Mouse (Mus musculus): ENCODE measurements around the gene Zfp637.
"Not testable (repeated sequence)": the region's sequence is repeated elsewhere in the genome, so short reads cannot be mapped to it uniquely, and the experiment has no call there.

Gene Zfp637

GRCm38 (mm10) chr6:117863751-117864150 lies 22.8 kb downstream of the Zfp637 start:
- no peak for DNase-seq (ENCODE audit: low spot score)

GRCm38 (mm10) chr6:117868187-117868586 lies 27.2 kb downstream of the Zfp637 start:
- DNase-seq (ENCODE audit: low spot score), result no peak

DNA sequence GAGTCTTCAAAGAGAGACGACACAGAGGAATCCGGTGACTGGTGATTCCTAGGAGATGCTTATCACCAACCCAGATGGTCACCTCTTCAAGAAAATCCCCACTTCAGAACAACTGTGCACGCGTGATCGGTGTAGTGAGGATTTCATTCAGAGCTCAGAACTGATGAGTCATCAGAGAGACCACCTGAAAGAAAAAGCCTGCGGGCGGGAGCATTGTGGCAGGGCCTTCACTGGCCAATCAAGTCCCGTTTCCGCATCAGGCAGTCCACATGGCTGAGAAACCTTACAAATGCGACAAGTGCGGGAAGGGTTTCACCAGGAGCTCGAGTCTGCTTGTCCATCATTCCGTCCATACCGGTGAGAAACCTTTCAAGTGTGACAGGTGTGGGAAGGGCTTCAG lies 30.1 kb downstream of the Zfp637 start:
- no peak for DNase-seq (ENCODE audit: low spot score)

DNA sequence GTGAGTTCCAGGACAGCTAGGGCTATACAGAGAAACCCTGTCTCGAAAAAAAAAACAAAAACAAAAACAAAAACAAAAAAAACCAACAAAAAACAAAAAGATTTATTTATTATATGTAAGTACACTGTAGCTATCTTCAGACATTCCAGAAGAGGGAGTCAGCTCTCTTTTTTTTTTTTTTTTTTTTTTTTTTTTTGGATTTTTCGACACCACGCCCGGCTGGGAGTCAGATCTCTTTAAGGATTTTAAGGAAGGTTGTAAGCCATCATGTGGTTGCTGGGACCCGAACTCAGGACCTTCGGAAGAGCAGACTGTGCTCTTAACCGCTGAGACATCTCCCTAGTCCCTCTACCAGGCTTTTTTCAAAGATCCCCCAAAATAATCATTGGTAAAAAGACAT lies 32.5 kb downstream of the Zfp637 start:
- not testable (repeated sequence) for DNase-seq (ENCODE audit: low spot score)

DNA sequence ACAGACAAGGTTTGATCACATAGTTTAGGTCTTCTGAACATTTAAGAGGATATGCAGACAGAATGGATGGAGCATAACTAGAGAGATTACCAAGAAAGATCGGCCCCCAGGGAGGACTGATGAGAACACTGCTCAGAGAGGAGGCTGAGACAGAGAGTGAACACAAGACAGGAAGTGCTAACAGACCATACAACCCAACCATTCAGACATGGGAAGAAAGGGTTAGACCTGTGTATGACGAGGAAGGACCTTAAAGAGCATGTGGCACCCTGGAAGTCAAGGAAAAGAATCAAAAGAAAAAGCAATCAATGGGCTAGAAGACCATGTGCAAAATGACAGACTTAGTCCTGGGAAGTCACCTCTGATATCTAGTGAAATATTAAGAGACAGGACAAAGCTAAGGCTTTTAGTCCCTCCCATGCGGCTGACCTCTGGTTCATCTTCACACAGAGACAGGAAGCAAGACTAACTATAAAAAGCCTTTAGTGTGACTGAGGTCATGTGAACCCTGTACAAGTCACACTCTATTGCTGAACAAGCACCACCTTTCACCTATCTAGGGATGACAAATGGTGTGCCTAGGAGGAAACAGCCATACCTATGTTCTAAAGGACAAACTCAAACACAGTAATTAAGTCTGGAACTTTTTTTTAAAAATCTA lies 33.8 kb downstream of the Zfp637 start:
- no peak for DNase-seq (ENCODE audit: low spot score)

- no peak for DNase-seq (ENCODE audit: low spot score)
These were observed 37.9 kb downstream of the Zfp637 start for GRCm38 (mm10) chr6:117878700-117879407.

- peak; percentile 100 for DNase-seq (ENCODE audit: low spot score)
These were observed 38.6 kb downstream of the Zfp637 start for GRCm38 (mm10) chr6:117879408-117880115.

DNA sequence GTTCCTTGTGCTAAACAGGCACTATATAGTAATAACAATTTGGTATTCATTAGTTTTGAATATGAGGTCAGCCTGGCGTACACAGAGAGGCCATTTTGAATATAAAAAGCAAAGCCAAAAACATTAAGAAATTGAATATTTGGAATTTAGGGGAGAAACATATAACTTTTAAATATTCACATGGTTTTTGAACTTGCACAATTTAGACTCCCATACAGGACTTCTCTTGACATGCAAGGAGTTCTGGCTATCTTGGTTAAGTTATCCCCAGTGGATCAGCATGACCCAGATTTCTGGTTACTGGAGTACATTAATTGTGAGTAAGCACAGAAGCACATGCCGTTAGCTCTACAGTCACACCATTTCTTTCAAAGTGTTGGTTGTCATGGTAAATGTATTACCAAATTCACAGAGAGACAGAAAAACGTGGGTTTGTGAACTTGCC lies 39.4 kb downstream of the Zfp637 start:
- no peak for DNase-seq (ENCODE audit: low spot score)

DNA sequence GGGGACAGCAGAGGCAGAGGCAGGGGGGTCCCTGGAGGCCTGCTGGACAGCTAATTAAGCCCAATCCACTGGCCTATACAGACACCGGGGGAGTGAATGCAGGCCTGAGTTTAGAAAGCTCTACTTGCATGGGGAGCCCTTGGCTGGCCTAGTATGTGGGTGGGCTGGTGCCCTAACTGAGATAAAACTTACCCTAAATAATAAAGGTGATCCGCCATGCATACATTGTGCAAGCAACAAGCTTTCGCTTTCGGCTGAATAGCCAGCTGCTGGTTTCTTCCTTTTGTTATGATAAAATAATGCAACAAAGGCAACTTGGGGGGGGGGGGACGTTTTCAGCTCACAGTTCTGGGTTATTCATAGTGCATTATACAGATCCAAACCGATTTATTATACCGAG lies 40.2 kb downstream of the Zfp637 start:
- no peak for DNase-seq (ENCODE audit: low spot score)

DNA sequence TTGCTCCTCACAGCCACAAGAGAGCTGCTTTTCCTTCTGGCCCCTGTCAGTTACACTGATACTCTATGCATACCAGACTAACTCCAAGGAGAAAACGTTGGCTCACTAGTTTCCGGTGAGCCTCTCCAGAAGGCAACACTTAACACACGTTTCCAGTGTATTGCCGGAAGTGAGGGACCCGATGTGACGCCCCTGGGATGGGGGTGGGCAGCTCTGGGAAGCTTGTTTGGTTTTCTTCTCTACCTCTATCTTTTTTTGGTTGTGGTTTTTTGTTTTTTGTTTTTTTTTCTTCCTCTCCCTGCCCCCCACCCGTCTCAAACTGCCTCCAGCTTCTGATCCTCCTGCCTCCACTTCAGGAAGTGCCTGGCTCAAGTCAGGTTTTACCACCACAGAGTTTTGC lies 41.0 kb downstream of the Zfp637 start:
- no peak for DNase-seq (ENCODE audit: low spot score)

- no peak for DNase-seq (ENCODE audit: low spot score)
These were observed 45.0 kb downstream of the Zfp637 start for GRCm38 (mm10) chr6:117885943-117886342.

- no peak for DNase-seq (ENCODE audit: low spot score)
These were observed 47.1 kb downstream of the Zfp637 start for GRCm38 (mm10) chr6:117888032-117888431.

- DNase-seq (ENCODE audit: low spot score), result no peak
These were observed 47.7 kb downstream of the Zfp637 start for GRCm38 (mm10) chr6:117888642-117889096.

DNA sequence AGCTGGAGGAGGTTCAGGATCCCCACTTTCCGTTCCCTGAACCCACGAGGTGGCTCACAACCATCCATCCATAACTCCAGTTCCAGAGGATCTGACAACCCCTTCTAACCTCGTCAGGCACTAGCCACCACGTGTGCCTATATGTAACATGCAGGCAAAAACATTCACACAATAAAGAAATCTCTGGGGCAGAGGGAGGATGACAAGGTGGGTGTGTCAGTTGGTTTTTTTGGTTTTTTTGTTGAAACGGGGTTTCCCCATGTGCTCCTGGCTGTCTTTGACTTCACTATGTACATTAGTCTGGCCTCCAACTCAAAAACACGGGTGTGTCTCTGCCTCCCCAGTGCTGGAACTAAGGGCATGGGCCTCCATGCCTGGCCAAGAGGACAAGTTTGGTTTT lies 49.3 kb downstream of the Zfp637 start:
- DNase-seq (ENCODE audit: low spot score), result no peak

DNA sequence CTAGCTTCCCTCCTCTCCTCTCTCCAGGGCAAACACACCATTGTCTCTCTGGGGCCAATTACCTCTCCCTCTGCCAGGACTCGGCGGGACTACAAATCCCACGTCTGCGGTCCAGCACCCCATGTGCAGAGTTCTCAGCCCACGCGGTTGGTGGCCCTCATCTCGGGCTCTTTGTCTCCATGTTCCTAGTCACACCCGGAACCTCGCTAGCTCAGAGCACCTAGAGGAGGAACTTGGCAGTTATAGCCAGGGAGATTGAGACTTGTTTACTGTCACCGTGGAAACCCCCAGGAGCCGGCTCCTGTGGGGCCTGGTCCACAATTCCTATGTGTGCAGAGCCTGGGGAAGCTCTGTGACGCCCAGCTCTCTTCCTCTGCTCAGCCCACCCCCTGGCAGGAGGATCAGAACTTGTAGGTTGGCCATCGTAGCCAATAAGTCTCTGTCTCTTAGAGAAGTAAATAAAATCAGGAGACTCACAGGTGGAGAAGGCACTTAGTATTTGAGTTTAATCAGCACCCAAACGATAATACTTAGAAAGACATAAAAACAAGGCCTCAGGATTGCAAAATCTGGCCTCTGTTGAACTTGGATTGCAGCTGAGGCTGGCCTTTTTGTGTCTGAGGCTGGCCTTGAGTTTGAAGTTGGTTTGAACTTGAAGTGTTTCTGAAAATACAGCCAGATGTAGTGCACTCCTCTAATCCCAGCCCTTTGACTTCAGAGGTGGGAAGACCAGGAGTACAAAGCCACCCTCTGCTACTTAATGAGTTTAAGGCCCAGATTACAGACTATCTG lies 50.6 kb downstream of the Zfp637 start:
- no peak for DNase-seq (ENCODE audit: low spot score)

DNA sequence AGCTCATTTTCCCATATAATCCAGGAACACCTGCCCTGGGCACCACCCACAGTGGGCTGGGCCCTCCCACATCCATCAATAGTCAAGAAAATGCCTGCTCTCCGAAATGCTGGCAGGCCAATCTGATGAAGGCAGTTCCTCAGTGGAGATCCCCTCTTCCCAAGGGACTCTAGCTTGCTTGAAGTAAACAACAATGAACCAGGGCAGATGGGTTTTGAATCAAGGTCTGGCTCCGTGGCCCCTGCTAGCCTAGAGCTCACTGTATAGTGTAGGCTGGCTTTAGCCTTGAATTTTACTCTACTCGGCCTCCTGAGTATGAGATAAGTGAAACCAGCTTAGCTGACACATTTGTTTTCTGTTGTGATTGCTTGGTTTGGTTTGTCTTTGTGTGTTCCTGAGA lies 51.4 kb downstream of the Zfp637 start:
- no peak for DNase-seq (ENCODE audit: low spot score)

GRCm38 (mm10) chr6:117893435-117893834 lies 52.5 kb downstream of the Zfp637 start:
- no peak for DNase-seq (ENCODE audit: low spot score)

Measured in testis, postnatal 10 days (tissue).